ENCODE assay signal across 9 mouse cellular contexts in genomic region chr6:32479193-32479758, GRCm38 (mm10).
A peak's percentile ranks its signal among the peaks of the same experiment; 100 is the strongest.
DNase-seq lines count a peak whose midpoint lies in the region; ATAC-seq lines count a peak whose summit lies in the region.
"Had no signal": no experiment of that assay in that cellular context is flagged by ENCODE, and none has a peak within 500 bp of the region (broad histone marks: within the 10 kb centered on the region; RNA-seq: fewer than 3 reads in every experiment).

No protein-coding gene starts in this region.

- 53% methylated on average over 2 of the region's 2 CpGs for WGBS in hindbrain, embryonic 11.5 days
- WGBS in hindbrain, embryonic 12.5 days = 37% methylated on average over 2 of the region's 2 CpGs
- WGBS in kidney, embryonic 16.5 days = 20% methylated on average over 2 of the region's 2 CpGs
- 0% methylated on average over 2 of the region's 2 CpGs for WGBS in liver, embryonic 12.5 days (ENCODE audit: insufficient replicate concordance)
- 58% methylated on average over 2 of the region's 2 CpGs for WGBS in neural tube, embryonic 11.5 days

- no peaks in the 10 kb centered on the region for H3K36me3 ChIP-seq in hindbrain, embryonic 11.5 days (ENCODE audit: control insufficient read depth, insufficient read depth, low read length)
- H3K36me3 ChIP-seq in hindbrain, embryonic 12.5 days = no peaks in the 10 kb centered on the region
- H3K36me3 ChIP-seq in kidney, embryonic 16.5 days (ENCODE audit: insufficient read depth, low read length) = no peaks in the 10 kb centered on the region
- H3K36me3 ChIP-seq in liver, embryonic 12.5 days = no peaks in the 10 kb centered on the region
- no peaks in the 10 kb centered on the region for H3K36me3 ChIP-seq in neural tube, embryonic 11.5 days (ENCODE audit: control insufficient read depth, insufficient read depth, low read length)
- H3K36me3 ChIP-seq: midbrain, embryonic 12.5 days had no signal

- no peak overlapping the region for H3K9ac ChIP-seq in hindbrain, embryonic 11.5 days (ENCODE audit: low read depth, low read length)
- no peak overlapping the region for H3K9ac ChIP-seq in hindbrain, embryonic 12.5 days
- no peak overlapping the region for H3K9ac ChIP-seq in kidney, embryonic 16.5 days (replicated peaks; ENCODE audit: low read length)
- peak overlapping the region; percentile 65 for H3K9ac ChIP-seq in liver, embryonic 12.5 days
- H3K9ac ChIP-seq in neural tube, embryonic 11.5 days (ENCODE audit: low read length) = no peak overlapping the region
- H3K9ac ChIP-seq: midbrain, embryonic 12.5 days had no signal

- H3K9me3 ChIP-seq in hindbrain, embryonic 11.5 days (ENCODE audit: control insufficient read depth, low read length) = no peaks in the 10 kb centered on the region
- H3K9me3 ChIP-seq in hindbrain, embryonic 12.5 days (replicated peaks) = no peaks in the 10 kb centered on the region
- no peaks in the 10 kb centered on the region for H3K9me3 ChIP-seq in kidney, embryonic 16.5 days (ENCODE audit: low read length)
- no peaks in the 10 kb centered on the region for H3K9me3 ChIP-seq in liver, embryonic 12.5 days (replicated peaks)
- H3K9me3 ChIP-seq in neural tube, embryonic 11.5 days (ENCODE audit: control insufficient read depth, low read length) = no peaks in the 10 kb centered on the region
- H3K9me3 ChIP-seq: midbrain, embryonic 12.5 days had no signal

- ATAC-seq in hindbrain, embryonic 11.5 days (ENCODE audit: low FRiP score) = no peak
- ATAC-seq in hindbrain, embryonic 12.5 days (ENCODE audit: low FRiP score) = no peak; the same call in 1 of the 2 replicates
- ATAC-seq in kidney, embryonic 16.5 days (ENCODE audit: low FRiP score, low TSS enrichment) = peak; percentile 72
- peak; percentile 98 for ATAC-seq in liver, embryonic 12.5 days
- no peak for ATAC-seq in neural tube, embryonic 11.5 days (ENCODE audit: insufficient read depth, low FRiP score, low TSS enrichment)

- no peak overlapping the region for H3K4me2 ChIP-seq in hindbrain, embryonic 11.5 days (replicated peaks; ENCODE audit: low read depth, low read length)
- no peak overlapping the region for H3K4me2 ChIP-seq in hindbrain, embryonic 12.5 days (replicated peaks)
- no peak overlapping the region for H3K4me2 ChIP-seq in kidney, embryonic 16.5 days (replicated peaks; ENCODE audit: low read depth, low read length)
- H3K4me2 ChIP-seq in liver, embryonic 12.5 days = peak overlapping the region; percentile 57
- H3K4me2 ChIP-seq in neural tube, embryonic 11.5 days (ENCODE audit: low read depth) = no peak overlapping the region
- H3K4me2 ChIP-seq: midbrain, embryonic 12.5 days had no signal

- no peak overlapping the region for H3K27ac ChIP-seq in hindbrain, embryonic 11.5 days (ENCODE audit: low read depth, low read length)
- no peak overlapping the region for H3K27ac ChIP-seq in hindbrain, embryonic 12.5 days
- peak overlapping the region; percentile 26 for H3K27ac ChIP-seq in kidney, embryonic 16.5 days (ENCODE audit: low read length)
- H3K27ac ChIP-seq in liver, embryonic 12.5 days = peak overlapping the region; percentile 87
- no peak overlapping the region for H3K27ac ChIP-seq in neural tube, embryonic 11.5 days (ENCODE audit: low read depth, low read length)
- H3K27ac ChIP-seq: midbrain, embryonic 12.5 days had no signal

- peak; percentile 49 for DNase-seq in hindbrain, embryonic 11.5 days (ENCODE audit: low spot score)
- peak; percentile 90 to 91 for DNase-seq in cerebellum, postnatal 10 days
- peak; percentile 85 to 90 for DNase-seq in heart, adult 18-20 months
- peak; percentile 40 for DNase-seq in neural tube, embryonic 11.5 days (ENCODE audit: low spot score)
- DNase-seq in thymus, postnatal 25 days = peak; percentile 3

- H3K27me3 ChIP-seq in hindbrain, embryonic 11.5 days (ENCODE audit: control insufficient read depth, insufficient read depth, low read length) = no peaks in the 10 kb centered on the region
- no peaks in the 10 kb centered on the region for H3K27me3 ChIP-seq in hindbrain, embryonic 12.5 days
- H3K27me3 ChIP-seq in kidney, embryonic 16.5 days (ENCODE audit: insufficient read depth, low read length) = no peaks in the 10 kb centered on the region
- no peaks in the 10 kb centered on the region for H3K27me3 ChIP-seq in liver, embryonic 12.5 days (replicated peaks)
- no peaks in the 10 kb centered on the region for H3K27me3 ChIP-seq in neural tube, embryonic 11.5 days (ENCODE audit: control insufficient read depth, insufficient read depth, low read length)
- H3K27me3 ChIP-seq: midbrain, embryonic 12.5 days had no signal

- H3K4me3 ChIP-seq in hindbrain, embryonic 11.5 days (ENCODE audit: low read depth, low read length) = no peak overlapping the region
- H3K4me3 ChIP-seq in hindbrain, embryonic 12.5 days = no peak overlapping the region
- no peak overlapping the region for H3K4me3 ChIP-seq in kidney, embryonic 16.5 days (ENCODE audit: low read length)
- peak overlapping the region; percentile 14 for H3K4me3 ChIP-seq in liver, embryonic 12.5 days
- no peak overlapping the region for H3K4me3 ChIP-seq in neural tube, embryonic 11.5 days (ENCODE audit: low read depth, low read length)
- H3K4me3 ChIP-seq: midbrain, embryonic 12.5 days had no signal

- 0 out of 2 replicates have a peak, but pooled peaks cover 2% of the 10 kb centered on the region for H3K4me1 ChIP-seq in hindbrain, embryonic 11.5 days (replicated peaks; ENCODE audit: control insufficient read depth, insufficient read depth, low read length)
- peaks cover 13% of the 10 kb centered on the region; the same call in 1 of the 2 replicates for H3K4me1 ChIP-seq in hindbrain, embryonic 12.5 days
- H3K4me1 ChIP-seq in kidney, embryonic 16.5 days (ENCODE audit: insufficient read depth, low read length) = no peaks in the 10 kb centered on the region
- H3K4me1 ChIP-seq in liver, embryonic 12.5 days = peaks cover 42% of the 10 kb centered on the region
- H3K4me1 ChIP-seq in neural tube, embryonic 11.5 days (ENCODE audit: control insufficient read depth, insufficient read depth, low read length) = no peaks in the 10 kb centered on the region

Comparison
In these comparisons a context has a peak if more than half of its experiments do, and no peak if none do; other contexts are left out.
1. ATAC-seq: peak in kidney, embryonic 16.5 days (single experiment) and liver, embryonic 12.5 days (single experiment); none in hindbrain, embryonic 11.5 days (single experiment), hindbrain, embryonic 12.5 days (single experiment) and neural tube, embryonic 11.5 days (single experiment).
2. DNase-seq: peak in every context shown above with its lines; median percentile 90 in cerebellum, postnatal 10 days; 88 in heart, adult 18-20 months; 49 in hindbrain, embryonic 11.5 days; 40 in neural tube, embryonic 11.5 days; 3 in thymus, postnatal 25 days.
3. H3K27ac ChIP-seq: peak in kidney, embryonic 16.5 days (single experiment) and liver, embryonic 12.5 days (single experiment); none in hindbrain, embryonic 11.5 days (single experiment), hindbrain, embryonic 12.5 days (single experiment) and neural tube, embryonic 11.5 days (single experiment).